Mouse (Mus musculus) gonadal fat pad, adult 2 months (tissue): ENCODE data around the gene Vcan. TPM values are rescaled to one million over a fixed set of nuclear protein-coding genes. Genes with fewer than 3 reads are reported as not detected.

Experiments used
- DNase-seq: peaks from one replicate; pipeline ENCODE4 v3.0.0-alpha.2; 2012; ENCODE audit warnings: low read depth
- polyA plus RNA-seq: library from polyadenylated mRNA; depleted of rRNA; stranded (reverse); fragments of >200 nt; gene quantifications from 2 replicates; pipeline ENCODE4 v1.2.3, GENCODE M21; 2012

The Vcan gene
- polyA plus RNA-seq, 1 experiment = 9.5 TPM

DNA sequence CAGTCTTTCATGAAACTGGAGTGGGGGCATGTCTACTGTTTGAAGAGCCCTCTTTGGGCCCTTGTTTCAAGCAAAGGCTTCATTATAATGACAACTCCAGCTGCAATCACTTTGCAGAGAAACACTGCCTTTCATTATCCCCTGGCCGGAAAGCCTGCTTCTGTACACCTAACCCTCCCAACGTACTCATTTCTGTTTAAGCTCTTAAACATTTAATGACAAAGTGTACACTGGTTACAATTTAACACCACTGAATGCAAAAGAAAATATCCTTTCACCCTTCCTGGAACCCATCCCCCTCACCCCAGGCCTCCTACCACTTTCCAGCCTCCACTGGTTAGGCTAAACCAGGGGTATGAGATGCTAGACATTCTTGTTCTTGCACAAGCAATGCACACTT, 15.8 kb downstream of the Vcan start:
- DNase-seq = no peak

DNA sequence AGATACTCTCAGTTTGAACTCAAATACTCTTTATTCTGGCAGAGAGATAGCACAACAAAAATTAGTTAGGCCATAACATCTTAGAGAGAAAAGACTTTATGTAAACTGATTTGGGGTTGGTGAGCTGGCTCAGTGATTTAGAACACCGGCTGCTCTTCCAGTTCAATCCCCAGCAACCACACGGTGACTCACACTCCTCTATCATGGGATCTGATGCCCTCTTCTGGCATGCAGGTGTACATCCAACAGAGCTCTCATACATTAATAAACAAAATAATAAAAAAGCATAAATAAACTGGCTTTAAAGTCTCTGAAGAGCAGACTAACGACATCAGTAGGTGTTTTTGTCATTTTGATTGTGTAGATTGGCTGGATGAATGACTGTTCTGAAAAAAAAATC, 21.8 kb downstream of the Vcan start:
- no peak for DNase-seq

DNA sequence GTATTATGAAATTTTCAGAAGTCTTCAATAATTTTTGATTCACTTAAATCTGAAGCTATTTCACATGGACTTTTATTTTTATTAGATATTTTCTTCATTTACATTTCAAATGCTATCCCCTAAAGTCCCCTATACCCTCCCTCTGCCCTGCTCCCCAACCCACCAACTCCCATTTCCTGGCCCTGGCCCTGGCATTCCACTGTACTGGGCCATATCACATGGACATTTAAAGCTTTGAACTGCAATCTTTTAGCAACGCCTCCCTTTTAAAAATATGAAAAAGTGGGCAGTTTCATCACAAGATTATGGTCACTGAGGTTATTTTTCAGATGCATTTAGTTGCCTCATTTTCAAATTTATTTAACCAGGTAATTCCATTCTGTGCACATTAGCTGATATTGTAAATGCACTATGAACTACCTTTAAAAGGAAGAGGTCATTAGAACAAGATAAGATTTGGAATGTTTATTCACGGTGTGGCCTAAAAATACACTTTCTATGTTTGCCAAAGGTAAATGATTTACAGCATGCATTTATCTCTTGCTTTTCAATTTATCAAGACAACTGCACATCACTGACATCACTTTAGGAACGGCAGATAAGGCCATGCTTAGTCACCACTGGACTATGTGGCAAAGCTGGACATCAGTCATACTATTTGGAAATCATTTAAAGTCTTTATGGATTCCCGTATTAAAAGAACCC, 32.7 kb downstream of the Vcan start:
- DNase-seq = no peak

GRCm38 (mm10) chr13:89708151-89708927, 34.0 kb downstream of the Vcan start:
- DNase-seq = no peak

- no peak for DNase-seq
Observed at GRCm38 (mm10) chr13:89702395-89702794, 39.9 kb downstream of the Vcan start.

GRCm38 (mm10) chr13:89699998-89700555, 42.2 kb downstream of the Vcan start:
- DNase-seq = no peak

DNA sequence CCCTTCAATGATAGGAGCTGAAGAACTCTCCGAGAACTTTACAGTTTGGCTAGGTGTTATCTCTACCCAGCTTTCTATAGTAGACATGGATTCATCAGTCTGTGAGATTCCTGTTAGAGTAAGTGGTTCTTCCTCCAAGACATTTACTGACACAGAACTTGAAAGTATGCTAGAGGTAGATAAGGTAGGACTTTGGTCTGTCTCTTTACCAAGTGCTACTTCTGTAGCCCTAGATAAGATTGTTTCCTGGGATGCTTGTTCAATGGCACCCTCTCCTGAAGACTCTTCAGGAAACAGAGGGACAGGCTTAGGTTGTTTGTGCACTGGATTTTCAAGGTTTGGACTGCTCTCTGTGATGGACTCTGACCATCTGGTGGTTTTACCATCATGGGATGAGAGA, 49.7 kb downstream of the Vcan start:
- DNase-seq = no peak

- DNase-seq = no peak
Observed at GRCm38 (mm10) chr13:89683490-89683889, 58.8 kb downstream of the Vcan start.

- DNase-seq = no peak
Observed at GRCm38 (mm10) chr13:89682254-89682653, 60.1 kb downstream of the Vcan start.

- no peak for DNase-seq
Observed at GRCm38 (mm10) chr13:89679756-89680155, 62.6 kb downstream of the Vcan start.

GRCm38 (mm10) chr13:89670505-89670904, 71.8 kb downstream of the Vcan start:
- DNase-seq = no peak

DNA sequence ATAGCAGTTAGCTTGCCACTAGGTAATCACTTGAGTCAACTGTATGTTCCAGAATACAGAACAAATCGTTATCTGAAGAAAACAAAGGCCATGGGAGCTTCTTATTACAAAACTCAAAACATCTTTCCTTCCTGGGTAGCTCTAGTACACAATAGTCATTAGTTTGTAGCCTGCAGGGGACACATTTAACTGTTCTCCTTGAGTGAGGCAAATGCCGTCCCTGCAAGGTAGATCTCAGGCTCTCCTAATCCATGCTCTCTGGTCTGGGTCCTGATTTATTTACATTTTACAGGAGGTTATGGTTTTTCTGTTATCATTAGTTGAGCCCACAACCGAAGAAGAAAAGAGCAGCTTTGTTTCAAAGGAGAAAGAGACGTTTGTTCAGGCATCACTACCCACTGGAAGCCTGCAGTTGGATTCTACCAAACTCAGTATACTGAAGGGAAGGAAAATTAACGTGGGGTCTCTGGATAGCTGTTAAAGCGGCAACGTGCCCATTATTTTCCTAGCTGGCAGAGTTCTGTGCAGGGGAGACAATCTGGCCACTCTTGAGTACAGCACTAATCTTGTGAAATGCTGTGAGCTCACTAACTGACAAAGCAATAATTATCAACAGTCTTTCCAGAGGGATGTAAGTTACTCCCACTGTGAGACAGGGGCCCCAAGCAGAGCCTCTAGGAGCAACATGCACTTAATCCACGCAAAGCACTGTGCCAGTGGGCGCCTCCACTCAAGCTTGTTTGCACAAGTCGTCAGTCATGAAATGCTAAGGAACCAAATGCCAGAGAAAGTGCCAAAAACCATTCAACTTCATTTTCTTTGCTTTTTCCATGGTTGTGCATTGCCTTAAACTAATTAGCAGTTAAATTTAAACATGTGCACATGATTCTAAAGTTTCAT, 73.1 kb downstream of the Vcan start:
- DNase-seq = no peak

- no peak for DNase-seq
Observed at GRCm38 (mm10) chr13:89668069-89668468, 74.2 kb downstream of the Vcan start.

DNA sequence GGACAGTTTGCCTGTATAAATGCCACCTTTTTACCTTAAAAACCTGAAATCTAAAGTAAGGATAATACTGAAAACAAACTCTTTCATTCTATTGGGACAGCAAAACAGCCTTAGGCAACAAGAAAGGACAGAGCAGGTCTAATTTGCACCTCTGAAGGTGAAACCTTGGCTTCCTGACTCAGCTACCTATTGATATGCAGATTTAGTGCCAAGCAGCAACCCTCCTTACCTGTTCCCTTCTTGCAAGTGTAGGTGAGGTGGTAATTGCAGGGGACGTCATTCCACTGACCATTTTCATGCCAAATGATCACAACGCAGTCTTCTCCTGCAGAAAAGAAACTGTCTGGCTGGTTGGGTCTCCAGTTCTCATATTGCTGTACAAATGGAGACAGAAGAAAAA, 80.6 kb downstream of the Vcan start:
- DNase-seq = no peak

DNA sequence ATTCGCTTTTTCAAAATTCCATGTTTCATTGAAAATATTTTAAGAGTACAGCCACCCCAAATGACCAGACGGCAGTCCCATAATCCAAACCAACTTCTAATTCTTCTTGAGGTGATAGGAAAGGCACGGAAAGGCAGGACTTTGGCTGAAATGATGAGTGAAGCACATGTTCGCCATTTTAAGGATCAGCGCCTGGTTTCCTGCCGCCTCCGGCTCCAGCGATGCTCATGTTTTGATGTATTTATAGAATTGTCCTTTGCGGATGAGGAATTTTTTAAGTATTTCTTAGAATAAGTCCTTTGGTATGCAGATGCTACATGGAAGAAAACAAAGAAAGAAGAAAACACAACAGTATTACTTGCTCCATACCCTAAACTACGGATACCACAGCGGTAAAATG, 85.3 kb downstream of the Vcan start:
- DNase-seq = no peak

DNA sequence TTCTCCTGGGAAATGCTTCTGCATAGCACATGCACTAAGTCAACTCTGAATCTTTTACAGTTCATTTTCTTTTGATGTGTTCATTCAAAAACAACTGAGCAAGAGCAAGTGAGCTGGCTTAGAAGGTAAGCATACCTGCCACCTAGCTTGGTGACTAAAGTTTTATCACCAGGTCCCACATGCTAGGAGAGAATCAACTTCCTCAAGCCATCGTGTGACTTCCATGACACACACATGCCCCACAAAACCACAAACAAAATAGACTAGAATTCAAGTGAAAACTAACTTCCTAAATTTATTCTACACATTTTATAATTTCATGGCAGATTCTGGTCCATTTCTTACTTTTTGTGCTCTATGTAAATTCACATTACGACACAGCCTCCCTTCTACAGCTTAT, 89.0 kb downstream of the Vcan start:
- no peak for DNase-seq

DNA sequence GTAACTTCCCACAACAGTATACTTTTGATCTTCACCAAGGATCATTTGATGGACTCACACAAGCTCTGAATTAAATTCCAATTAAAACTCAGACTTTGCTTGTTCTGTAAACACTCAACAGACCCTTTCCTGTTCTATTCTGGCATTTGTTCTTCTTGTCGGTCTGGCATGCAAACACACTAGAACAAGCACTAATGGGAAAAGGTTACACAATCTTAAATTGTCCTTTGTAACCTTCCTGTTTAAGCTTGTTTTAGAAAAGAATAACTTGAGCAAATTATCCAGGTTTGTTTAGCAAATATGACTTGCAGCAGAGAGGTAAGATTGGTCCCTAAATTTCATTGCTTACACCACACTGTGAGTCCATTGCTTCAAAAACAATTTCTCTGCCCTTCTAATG, 89.5 kb downstream of the Vcan start:
- DNase-seq = no peak

- DNase-seq = no peak
Observed at GRCm38 (mm10) chr13:89645589-89645988, 96.7 kb downstream of the Vcan start.

- no peak for DNase-seq
Observed at GRCm38 (mm10) chr13:89637012-89637411, 105.3 kb downstream of the Vcan start.

- DNase-seq = no peak
Observed at GRCm38 (mm10) chr13:89634137-89634683, 108.1 kb downstream of the Vcan start.

DNA sequence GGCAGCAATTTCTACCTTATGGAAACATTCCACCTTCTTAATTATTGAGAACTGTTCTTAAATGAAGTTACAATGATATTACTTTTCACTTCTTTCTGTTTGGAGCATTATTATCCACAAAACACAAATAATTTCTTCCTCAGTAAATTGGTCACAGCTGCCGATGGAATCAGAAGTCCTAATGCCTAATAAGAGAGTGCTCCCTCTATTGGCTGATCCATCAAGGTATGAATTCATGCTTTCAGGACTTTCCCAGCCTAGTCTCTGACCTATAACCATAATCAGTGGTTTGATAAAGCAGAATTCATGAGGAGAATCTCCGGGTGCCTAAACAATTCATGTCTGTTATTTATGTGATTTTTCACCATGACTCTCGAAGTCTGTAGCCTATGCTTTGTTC, 123.2 kb downstream of the Vcan start:
- DNase-seq = no peak

- no peak for DNase-seq
Observed at GRCm38 (mm10) chr13:89607399-89607798, 134.9 kb downstream of the Vcan start.
